Mouse (Mus musculus): ENCODE measurements at regions not wholly inside any gene's neighbourhood (a gene's known extent, or its start where the extent isn't known, plus 50 kb on each side); places are given as distances from the start of the nearest gene placed in this dataset.
"Not testable (repeated sequence)": the region's sequence is repeated elsewhere in the genome, so short reads cannot be mapped to it uniquely, and the experiment has no call there.

GRCm38 (mm10) chr7:29639591-29639990 lies 87.2 kb downstream of the Catsperg2 start:
- intact Hi-C loops (cut with DNase I); DNase-seq (ENCODE audit: low spot score in 2 of 2): not testable (repeated sequence)

- intact Hi-C loops (cut with DNase I), result no loop called here
- DNase-seq (ENCODE audit: low spot score in 2 of 2), result no peak
These were observed 83.9 kb upstream of the Sipa1l3 start for GRCm38 (mm10) chr7:29602356-29602755.

- intact Hi-C loops (cut with DNase I), result no loop called here
- DNase-seq (ENCODE audit: low spot score in 2 of 2), result no peak
These were observed 82.9 kb upstream of the Sipa1l3 start for GRCm38 (mm10) chr7:29601337-29601736.

GRCm38 (mm10) chr7:29597291-29597690 lies 78.8 kb upstream of the Sipa1l3 start:
- peak; percentile 43 for DNase-seq (ENCODE audit: low spot score in 2 of 2)
- intact Hi-C loops (cut with DNase I), result loop anchor here (5.0 kb wide), 1 partner anchor 75 kb away; no protein-coding TSS in a partner anchor

GRCm38 (mm10) chr7:29578128-29578527 lies 59.7 kb upstream of the Sipa1l3 start:
- no peak for DNase-seq (ENCODE audit: low spot score in 2 of 2)
- intact Hi-C loops (cut with DNase I), result no loop called here

- intact Hi-C loops (cut with DNase I), result no loop called here
- no peak for DNase-seq (ENCODE audit: low spot score in 2 of 2)
These were observed 57.2 kb upstream of the Sipa1l3 start for GRCm38 (mm10) chr7:29575606-29576005.
